Mouse (Mus musculus) lung, postnatal 14 days (tissue): ENCODE data around the gene Gm6460.
"Not testable (repeated sequence)": the region's sequence is repeated elsewhere in the genome, so short reads cannot be mapped to it uniquely, and the experiment has no call there.

Source experiments
- DNase-seq: peaks from one replicate; pipeline ENCODE4 v3.0.0; 2021

Gm6460 gene

GRCm38 (mm10) chr5:11594613-11595012 is at the start of gene Gm6460:
Gene Gm6460, plus strand, starts transcription at chr5:11594913.
- DNase-seq = not testable (repeated sequence)
